Mouse (Mus musculus) cerebellum, postnatal 4 days (tissue): ENCODE data around the gene Ric3.

Experiments
- DNase-seq, 2 experiments: peaks; one replicate each; pipeline ENCODE4 v3.0.0; 2022; ENCODE audit warnings: low spot score in 2 of 2, mixed read lengths in 1 of 2

Ric3 gene

DNA sequence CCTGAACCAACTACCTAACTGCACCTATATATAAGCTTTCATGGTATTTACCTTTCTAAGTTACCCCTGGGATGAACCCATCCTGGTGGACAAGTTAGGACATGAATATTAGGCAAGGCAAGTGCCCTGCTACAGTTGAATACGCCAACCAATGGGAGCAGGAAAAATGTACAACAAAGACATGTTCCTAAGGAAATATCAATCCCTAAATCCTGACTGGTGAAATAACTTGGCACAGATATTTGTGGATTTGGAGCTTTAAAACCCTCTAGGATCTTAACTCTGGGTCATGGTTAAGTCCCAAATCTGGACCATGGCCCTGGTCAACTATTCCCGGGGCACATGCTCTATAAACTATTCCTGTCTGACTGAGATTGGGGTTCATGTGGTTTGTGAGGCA is 37.3 kb downstream of the Ric3 start:
- DNase-seq: no peak

DNA sequence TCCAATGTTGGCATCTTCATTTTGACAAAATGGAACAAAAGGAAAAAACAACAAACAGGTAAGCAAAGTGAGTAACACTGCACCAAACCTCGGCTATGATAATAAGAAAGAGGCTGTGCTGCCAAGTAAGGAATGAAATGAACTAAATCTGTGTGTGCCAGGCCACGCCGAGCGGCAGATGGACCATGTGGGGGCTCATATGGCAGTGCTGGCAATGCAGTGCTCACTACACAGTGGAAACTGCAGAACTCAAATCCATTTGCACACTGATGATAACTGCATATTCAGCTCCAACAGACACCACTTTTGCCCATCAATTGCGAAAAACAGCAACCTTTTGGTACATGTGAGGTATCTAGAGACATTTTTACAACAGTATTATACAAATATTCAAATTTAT is 43.7 kb downstream of the Ric3 start:
- peak in 1 of 2 experiments; percentile 56 for DNase-seq

DNA sequence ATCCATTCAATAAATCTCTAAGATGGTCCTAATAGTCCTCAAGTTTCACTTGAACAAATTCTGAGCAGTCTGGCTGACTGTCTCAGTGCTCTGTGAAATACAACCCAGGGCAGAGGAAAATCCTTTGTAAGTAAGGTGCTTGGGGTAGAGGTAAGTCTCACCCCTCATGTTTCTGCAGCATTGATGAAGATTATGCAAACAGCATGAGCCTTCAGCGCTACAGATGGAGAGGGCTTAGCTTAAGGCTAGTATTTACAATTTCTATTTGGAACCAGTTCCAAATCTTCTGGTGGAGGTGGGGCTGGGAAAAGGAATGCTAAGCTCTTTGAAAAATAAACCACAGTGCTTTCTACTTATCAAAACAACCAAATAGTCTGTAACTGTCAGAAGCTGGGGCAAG is 44.1 kb downstream of the Ric3 start:
- no peak for DNase-seq

DNA sequence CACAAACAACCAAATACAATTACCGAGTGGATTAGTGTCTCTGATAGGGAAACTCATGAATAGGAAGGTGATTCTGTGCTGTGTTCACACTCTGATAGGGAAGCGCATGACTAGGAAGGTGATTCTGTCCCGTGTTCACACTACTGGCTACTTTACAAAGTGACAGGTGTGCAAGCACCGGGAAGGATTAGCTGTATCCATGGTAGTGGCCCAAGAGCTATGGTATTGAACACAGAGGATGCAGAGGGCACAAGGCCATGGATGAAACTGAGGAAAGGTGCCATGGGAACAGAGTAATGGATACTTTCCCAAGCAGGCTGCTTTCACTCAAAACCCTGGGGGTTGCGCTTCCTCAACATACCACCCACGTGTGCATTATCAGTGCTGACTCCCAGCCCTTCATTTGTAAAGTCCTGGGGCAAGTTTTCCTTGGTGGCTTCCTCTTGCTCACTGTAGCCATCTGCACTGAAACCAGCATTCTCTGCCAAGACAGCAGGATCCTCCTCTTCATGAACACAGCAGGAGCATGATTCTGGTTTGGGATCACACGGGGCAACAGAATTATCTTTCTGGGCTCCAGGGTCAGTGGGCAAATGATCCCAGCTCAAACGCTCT is 44.9 kb downstream of the Ric3 start:
- DNase-seq: no peak

DNA sequence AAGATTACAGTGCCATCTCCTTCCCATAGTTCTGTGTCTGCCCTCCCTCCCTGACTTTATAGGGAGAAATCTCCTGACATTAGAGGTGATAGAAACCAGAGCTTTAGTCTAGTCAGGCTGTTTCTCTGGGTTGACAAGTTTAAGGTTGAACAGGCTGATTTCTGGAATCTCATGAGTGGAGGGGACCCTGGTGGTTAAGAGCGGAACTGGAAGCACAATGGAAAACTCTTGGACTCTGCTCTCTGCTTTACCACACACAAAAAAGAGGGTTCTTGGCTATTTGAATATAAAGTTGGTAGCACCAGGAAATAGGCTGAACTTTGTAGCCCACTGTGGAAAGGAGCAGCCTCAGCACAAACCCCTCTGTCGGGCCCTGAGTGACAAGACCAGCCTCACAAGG is 51.1 kb downstream of the Ric3 start:
- DNase-seq: no peak

DNA sequence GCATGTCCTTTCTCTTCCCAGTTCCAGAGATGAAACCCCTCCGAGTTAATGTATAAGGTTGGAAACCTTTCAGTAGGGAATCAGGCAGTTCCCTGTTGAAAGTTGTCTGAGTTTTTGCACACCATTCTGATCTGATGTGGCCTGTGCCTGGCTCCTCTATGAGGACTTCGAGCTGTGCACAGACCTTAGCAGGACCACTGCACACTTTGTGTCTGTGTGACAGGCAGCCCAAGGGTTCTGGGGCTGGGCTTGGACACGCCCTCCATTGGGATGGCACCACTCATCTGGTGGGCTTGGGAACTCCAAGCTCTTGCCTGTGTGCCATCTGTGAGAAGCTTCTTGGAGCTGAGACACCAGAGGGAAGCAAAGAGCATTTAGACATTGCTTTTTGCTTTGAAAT is 51.8 kb downstream of the Ric3 start:
- DNase-seq: no peak

DNA sequence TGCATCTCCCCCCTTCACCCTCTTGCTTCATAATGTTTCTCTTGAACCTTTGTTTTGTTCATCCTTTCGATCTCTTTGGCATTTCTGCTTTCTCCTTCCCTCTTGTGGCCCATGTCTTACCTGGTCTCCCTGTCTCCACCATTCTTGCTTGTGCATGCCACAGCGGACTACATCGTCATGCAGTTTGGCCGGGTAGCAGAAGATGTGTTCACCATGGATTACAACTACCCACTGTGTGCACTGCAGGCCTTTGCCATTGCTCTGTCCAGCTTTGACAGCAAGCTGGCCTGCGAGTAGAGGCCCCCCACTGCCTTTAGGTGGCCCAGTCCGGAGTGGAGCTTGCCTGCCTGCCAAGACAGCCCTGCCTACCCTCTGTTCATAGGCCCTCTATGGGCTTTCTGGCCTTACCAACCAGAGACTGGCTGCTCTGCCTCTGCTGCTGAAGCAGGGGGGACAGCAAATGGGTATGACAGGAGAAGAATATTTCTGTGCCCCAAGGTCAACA is 53.1 kb downstream of the Ric3 start:
- no peak for DNase-seq

DNA sequence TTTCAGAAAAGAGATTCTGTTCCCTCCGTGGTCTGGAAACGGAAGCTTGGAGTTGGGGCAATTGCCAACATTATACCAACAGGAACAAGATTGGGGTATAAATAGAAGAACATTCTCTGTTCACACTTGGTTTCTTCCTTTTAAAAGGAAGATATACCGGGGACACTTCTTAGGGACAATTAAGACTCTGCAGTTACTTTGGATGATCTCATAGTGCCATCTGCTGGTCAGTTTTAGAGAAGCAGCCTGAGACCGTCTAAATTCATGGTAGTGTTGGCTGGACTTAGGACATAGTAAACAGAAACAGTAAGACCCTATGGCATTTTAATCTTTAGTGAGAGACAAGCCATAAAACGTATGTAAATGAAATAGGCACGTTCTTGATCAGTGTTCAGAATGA is 54.9 kb downstream of the Ric3 start:
- DNase-seq: peak in 1 of 2 experiments; percentile 70

DNA sequence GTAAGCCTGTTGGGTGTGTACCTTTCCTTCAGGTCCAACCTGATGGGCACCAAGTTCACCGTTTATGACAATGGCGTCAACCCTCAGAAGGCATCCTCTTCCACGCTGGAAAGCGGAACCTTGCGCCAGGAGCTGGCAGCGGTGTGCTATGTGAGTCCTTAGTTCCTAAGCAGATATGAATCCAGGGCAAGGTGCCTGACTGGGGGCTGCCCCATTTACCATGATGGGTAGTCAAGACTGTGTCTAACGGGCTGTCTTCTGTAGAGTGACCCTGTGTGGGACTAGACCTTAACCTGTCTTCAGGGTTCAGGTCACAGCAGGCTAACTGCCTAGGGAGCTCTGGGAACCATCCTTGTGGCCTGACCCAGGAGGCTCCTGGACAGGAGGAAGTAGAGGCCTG is 55.4 kb downstream of the Ric3 start:
- DNase-seq: no peak

DNA sequence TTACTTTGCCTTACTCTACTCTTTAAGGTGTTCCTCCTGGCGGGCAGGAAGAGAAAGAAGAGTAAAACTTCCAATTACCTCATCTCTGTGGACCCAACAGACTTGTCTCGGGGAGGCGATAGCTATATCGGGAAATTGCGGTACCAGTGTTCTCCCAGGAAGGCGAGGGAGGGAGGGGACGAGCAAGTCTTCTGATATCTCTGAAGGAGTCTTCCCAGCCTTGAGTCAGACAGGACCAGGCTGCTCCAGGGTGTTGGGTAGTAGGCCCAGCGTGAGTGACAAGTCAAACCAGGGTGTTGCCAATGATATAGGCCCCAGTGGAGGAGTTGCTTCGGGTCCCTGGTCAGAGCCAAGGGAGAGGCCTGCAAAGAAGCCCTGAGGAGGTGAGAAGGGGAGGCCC is 56.2 kb downstream of the Ric3 start:
- no peak for DNase-seq

DNA sequence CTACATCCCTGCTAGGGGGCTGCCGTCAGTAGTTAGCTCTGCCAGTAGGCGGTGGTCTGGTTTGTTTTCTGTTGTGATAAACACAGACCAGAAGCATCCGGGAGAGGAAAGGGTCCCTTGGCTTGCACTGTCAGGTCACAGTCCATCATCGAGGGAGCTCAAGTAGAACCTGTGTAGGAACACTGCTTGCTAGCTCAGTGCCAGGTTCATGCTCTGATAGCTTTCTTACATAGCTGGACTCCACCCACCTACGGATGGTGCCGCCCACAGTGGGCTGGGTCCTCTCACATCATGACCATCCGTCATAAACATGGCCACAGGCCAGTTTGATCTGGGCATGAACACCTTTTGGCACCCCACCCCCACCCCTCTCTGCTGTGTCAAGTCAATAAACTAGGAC is 57.4 kb downstream of the Ric3 start:
- DNase-seq: no peak

DNA sequence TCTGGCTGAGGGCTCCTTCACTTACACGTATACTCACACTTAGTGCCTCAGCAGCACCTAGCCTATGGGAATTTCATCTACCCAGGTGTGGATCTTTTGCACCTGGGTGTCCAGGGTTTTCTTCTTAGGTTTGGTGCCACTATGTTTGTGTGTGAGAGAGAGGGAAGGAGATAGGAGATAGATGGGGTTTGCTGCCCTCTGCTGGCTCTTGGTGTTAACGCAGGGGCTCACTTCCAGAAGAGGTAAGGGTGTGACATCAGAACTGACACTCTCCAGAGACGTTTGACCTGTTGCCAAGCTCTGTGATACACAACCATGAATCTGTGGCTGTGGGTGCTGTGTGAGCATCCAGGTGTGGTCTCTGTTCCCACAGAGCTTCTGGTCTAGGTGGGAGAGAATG is 61.7 kb downstream of the Ric3 start:
- peak; percentile 46 to 76 for DNase-seq

DNA sequence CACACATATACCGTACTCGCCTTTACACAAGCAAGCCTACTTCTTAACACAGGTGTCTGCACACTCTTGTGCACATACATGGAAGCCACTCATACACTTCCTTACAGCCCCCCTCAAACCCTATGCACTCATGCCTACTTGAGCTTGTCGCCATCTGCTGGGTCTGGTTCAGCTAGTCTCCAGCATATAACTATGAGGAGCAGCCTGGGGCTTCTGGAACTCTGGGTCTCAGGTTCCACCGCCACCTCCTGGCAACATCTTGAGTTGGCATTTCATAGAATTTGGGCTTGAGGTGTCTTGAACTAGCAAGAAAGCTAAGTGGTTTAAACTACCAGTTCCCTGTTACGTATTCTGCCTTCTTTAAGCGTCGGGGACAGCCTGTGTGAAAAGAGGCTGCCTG is 63.9 kb downstream of the Ric3 start:
- DNase-seq: no peak

DNA sequence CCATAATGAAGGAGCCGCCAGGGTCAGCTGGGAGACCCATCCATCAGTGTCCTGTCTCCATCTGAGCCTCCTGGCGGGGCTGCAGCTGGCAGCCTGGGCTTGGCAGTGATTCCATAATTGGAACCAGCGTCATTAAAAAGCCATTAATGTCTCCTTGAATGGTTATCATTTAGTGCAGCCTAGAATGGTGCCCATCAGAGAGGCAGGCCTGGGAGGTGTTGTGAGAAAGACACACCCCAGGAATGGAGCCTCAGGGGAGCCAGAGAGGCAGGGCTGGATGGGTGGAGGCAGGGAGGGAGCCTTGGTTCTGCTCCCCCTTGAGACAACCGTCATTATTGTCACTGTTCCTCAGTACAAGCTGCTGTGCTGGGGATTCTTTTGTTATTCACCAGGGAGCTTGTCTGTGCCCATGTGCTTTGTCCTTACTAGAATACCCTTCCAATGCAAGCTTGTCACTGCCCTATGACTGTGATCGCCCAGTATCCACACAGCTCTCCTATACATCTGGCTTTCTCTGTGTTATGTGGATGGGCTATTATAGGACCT is 66.7 kb downstream of the Ric3 start:
- no peak for DNase-seq

DNA sequence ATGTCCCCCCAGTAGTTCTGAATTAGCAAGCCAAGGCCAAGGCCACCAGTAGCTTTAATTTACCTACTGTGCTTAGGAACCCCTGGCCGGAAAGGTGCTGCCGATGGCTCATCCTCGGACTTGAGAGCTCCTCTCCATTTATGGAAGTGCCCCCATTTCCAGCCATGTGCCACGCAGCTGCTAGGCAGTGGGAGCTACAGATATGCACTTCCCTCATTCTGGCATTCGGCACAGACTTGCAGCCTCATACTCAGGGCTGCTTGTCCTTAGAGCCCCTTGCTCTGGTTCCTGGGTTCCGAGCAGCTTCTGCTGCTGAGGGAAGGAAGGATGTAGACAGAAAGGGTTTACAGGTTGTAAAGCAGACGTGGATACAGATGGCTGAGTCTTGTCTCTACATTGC is 68.3 kb downstream of the Ric3 start:
- no peak for DNase-seq

DNA sequence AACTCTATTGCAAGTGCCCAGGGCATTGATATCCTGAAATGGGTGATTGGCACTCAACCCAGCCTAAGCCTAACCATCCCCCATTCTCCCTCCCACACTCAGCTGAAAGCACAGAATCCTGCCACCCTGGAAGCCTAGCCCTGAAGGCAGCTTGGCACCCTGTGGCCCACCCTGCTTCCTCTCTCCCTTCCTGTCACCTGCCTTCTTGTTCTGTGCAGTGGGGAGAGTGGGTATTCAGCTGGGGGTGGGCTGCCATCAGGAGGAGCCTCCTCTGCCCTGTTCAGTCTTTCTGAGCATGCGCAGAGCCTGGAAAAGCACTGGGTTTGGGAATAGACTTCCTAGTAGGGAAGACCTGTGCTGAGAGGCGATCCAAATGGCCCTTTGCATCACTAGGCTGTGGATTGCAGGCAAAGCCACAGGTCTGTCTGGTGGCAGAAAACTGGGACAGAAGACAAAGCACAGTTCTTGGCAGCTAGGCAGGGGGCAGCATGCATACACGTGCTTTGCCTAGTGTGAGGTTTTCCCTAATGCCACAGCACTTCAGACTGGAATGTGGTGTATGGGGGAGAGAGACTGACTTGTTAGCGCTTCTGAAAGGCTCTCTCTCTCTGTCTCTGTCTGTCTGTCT is 70.0 kb downstream of the Ric3 start:
- DNase-seq: no peak

DNA sequence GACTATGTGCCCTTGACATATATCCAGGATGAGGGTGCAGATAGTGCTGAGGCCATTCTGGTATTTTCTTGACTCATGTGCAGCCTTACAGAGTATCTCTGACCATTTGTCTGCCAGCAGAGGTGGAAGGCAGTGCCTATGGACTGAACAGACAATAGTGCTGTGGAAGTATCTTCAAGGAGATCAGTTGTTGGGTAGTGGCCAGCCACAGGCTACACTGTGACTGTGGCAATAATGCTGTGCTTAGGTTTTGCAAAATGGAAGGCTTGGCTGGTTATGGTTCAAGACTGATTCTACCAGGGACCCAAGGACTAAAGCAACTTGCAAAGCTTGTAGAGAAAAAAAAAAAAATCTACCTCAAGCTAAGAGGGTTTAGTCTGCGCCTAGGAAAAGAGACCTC is 70.6 kb downstream of the Ric3 start:
- DNase-seq: no peak

DNA sequence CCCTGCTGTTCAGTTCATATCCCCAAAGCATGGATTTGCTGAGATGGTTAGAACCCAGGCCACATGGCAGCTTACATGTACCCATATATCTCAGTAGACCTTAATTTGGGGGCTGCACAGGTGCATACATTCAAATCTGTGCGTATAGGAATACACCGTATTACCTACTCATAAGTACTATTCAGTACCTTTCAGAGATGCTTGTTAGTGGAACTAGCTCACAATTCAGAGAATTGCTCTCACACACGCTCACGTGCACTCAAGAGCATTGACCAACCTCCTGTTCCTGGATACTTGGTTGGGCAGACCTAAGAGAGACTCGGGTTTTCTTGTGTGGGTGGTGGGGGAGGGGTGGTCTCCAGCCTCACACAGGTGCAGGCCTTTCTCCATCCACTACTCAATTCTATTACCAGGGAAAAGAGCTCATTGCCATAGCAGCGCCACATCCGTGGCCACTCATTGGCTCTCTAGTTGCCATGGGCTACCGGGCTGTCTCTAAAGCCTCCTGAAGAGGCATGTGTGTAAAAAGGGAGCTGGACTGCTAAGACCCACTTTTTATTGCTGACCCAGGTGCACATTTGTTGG is 71.4 kb downstream of the Ric3 start:
- peak in 1 of 2 experiments; percentile 50 for DNase-seq

DNA sequence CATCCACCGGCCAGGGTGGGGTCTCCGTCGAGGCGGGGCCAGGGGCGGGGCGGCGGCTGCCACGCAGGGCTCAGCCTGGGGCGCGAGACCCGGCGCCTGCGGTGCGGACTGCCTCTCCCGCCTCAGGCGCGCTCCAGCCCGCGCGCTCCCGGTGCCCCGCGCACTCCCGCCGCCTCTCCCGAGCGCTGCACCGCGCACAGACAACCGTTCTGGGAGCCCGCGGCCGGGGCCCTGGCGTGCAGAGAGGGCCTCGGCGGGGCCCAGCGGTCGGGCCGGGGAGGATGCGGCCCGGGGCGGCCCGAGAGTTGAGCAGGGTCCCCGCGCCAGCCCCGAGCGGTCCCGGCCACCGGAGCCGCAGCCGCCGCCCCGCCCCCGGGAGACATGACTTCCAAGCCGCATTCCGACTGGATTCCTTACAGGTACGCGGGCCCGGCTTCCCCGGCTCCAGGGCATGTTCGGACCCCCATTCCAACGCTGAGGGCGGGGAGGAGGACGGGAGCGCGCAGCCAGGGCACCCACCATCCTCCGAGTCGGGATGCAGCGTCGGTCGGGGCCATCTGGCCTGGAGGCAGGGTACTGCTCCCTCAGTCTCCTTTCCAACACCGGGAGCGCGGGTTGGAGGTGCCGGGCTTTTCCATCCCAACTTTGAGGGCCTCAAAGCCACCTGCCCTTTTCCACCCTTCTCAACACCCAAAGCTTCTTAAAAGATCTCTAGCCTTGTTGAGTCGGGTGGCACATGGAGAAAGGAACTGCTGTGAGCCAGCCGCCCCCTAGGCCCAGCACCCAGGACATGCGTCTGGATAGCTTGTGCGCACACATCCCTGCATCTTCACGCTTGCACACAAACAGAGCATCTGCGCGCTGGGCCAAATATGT is 72.2 kb downstream of the Ric3 start:
- peak in 1 of 2 experiments; percentile 52 for DNase-seq

DNA sequence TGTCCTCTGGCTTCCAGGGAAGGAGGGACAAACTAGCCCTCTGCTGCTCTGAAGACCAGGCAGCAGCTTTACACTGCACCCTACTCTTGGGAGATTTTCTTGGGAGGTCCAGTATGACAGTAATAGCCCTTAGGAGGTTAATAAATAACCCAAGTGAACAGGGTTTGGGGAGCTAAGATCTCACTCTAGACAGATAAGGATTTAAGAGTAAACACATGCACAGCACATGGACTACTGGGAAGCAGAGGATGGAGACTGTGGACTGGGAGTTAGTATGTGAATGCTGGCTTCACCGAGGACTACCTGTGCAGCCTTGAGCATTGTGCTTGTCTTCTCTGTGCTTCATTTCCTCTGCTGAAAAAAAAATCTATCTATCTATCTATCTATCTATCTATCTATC is 73.9 kb downstream of the Ric3 start:
- DNase-seq: no peak

DNA sequence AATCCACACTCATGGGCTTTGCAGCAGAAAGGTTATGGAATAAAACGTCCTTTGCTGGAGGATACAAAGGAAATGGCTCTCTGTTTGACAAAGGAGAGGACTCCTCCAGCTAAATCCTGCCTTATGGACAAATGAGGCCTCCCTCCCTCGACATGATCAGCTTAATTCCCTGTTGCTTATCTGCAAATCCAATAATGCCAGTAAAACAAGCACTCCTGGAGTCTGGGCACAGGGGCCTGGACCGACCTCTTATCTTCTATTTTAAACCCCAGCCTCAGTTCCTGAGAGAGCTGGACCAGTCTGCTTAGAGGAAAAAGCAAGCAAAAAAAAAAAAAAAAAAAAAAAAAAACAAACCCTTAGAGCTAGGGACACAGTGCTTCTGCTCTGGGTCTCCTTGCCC is 79.5 kb downstream of the Ric3 start:
- DNase-seq: no peak

DNA sequence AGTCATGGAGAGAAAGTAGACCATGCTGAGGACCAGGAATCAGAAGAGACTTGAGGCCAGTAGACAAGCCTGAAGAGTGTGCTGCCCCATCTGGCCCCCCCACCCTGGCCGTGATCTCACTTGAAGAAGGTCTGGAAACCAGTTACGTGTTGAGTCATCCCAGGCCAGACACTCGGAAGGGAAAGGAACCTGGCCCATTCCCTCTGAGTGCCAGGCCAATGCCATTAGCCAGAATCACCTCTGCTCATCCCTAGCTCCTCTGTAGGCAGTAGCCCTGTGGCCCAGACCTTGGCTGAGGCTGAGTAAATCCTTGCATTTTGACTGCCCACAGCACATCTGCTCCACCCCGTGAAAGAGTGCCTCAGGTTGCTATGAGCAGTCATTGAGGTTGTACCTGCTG is 81.2 kb downstream of the Ric3 start:
- no peak for DNase-seq
